Mouse (Mus musculus): ENCODE results near the gene Kank2.

GRCm38 (mm10) chr9:21762135-21762534 lies 36.4 kb downstream of the Kank2 start:
- TF ChIP-seq ZMIZ1 (IDR thresholded peaks at IDR 0.05; ENCODE audit: low read depth, low read length) (no peak), SIN3A (IDR thresholded peaks at IDR 0.05; ENCODE audit: low read length) (no peak), RCOR1 (IDR thresholded peaks at IDR 0.05; ENCODE audit: low read depth, low read length) (no peak), TCF12 (IDR thresholded peaks at IDR 0.05; ENCODE audit: low read depth, low read length) (no peak), MAFK (IDR thresholded peaks at IDR 0.05; ENCODE audit: borderline replicate concordance, low read depth, low read length) (no peak), POLR2AphosphoS5 (IDR thresholded peaks at IDR 0.05; ENCODE audit: borderline replicate concordance, low read depth, low read length) (no peak), EP300 (IDR thresholded peaks at IDR 0.05; ENCODE audit: low read depth in 1 of 2, low read length in 2 of 2) (no peak), JUND (IDR thresholded peaks at IDR 0.05; ENCODE audit: low read depth, low read length) (no peak), GATA1 (IDR thresholded peaks at IDR 0.05; ENCODE audit: low read depth, low read length) (no peak)

All from MEL (cell line).